13 mouse cellular contexts compared by ENCODE assay signal in the genomic region with DNA sequence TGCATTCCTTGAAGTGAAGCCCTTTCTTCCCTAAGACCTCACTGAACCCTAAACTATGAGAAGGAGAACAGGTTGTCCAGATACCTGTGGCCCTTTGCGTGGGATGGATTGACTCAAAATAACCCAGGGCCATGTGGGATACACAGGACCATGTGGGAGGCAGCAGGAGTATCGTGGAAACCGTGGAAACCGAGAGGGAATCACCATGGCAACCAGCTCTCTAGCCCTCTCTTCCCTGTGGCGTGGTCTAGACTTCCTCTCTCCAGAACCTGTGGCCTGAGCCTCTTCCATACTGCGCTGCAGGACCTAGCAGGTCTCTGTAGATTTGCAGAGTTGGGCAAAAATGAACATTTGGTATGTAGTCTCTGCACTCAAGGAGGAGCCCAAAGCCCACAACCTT. TPM values are rescaled to one million over a fixed set of nuclear protein-coding genes. Genes with fewer than 3 reads are reported as not detected.
DNase-seq lines count a peak whose midpoint lies in the region; ATAC-seq and TF ChIP-seq lines count a peak whose summit lies in the region.
"Had no signal": no experiment of that assay in that cellular context is flagged by ENCODE, and none has a peak within 500 bp of the region (broad histone marks: within the 10 kb centered on the region; RNA-seq: fewer than 3 reads in every experiment).

No protein-coding gene starts in this region.

- TF ChIP-seq CTCF in midbrain, postnatal 0 days (IDR thresholded peaks at IDR 0.05), result no peak

- H3K9me3 ChIP-seq in hindbrain, embryonic 10.5 days, result no peaks in the 10 kb centered on the region
- H3K9me3 ChIP-seq in hindbrain, embryonic 13.5 days, result no peaks in the 10 kb centered on the region
- no peaks in the 10 kb centered on the region for H3K9me3 ChIP-seq in midbrain, postnatal 0 days (ENCODE audit: low read length)
- no peaks in the 10 kb centered on the region for H3K9me3 ChIP-seq in forebrain, embryonic 15.5 days

- no peak overlapping the region for H3K4me2 ChIP-seq in hindbrain, embryonic 13.5 days
- no peak overlapping the region for H3K4me2 ChIP-seq in midbrain, postnatal 0 days (ENCODE audit: low read depth, low read length, poor library complexity, severe bottlenecking)
- H3K4me2 ChIP-seq in forebrain, embryonic 15.5 days (replicated peaks), result no peak overlapping the region

- no peak overlapping the region for H3K27ac ChIP-seq in hindbrain, embryonic 10.5 days
- no peak overlapping the region for H3K27ac ChIP-seq in hindbrain, embryonic 13.5 days
- no peak overlapping the region for H3K27ac ChIP-seq in midbrain, postnatal 0 days (ENCODE audit: low read depth, low read length)
- H3K27ac ChIP-seq in forebrain, embryonic 15.5 days (replicated peaks), result no peak overlapping the region
- H3K27ac ChIP-seq: heart, adult 2 months had no signal

- H3K9ac ChIP-seq in hindbrain, embryonic 13.5 days, result no peak overlapping the region
- H3K9ac ChIP-seq in midbrain, postnatal 0 days (replicated peaks; ENCODE audit: low read length, poor library complexity, severe bottlenecking), result no peak overlapping the region
- no peak overlapping the region for H3K9ac ChIP-seq in forebrain, embryonic 15.5 days (replicated peaks)

- WGBS in hindbrain, embryonic 10.5 days, result 72% methylated on average over 6 of the region's 6 CpGs
- 47% methylated on average over 6 of the region's 6 CpGs for WGBS in hindbrain, embryonic 13.5 days
- 33% methylated on average over 6 of the region's 6 CpGs for WGBS in midbrain, postnatal 0 days
- WGBS in forebrain, embryonic 15.5 days, result 41% methylated on average over 6 of the region's 6 CpGs

- H3K36me3 ChIP-seq in hindbrain, embryonic 10.5 days, result no peaks in the 10 kb centered on the region
- no peaks in the 10 kb centered on the region for H3K36me3 ChIP-seq in hindbrain, embryonic 13.5 days
- H3K36me3 ChIP-seq in midbrain, postnatal 0 days (ENCODE audit: insufficient read depth, low read length), result no peaks in the 10 kb centered on the region
- no peaks in the 10 kb centered on the region for H3K36me3 ChIP-seq in forebrain, embryonic 15.5 days

- peaks cover 15% of the 10 kb centered on the region for H3K4me1 ChIP-seq in hindbrain, embryonic 10.5 days (replicated peaks)
- H3K4me1 ChIP-seq in hindbrain, embryonic 13.5 days (replicated peaks), result 0 out of 2 replicates have a peak, but pooled peaks cover 14% of the 10 kb centered on the region
- H3K4me1 ChIP-seq in midbrain, postnatal 0 days (ENCODE audit: insufficient read depth, low read length), result 0 out of 2 replicates have a peak, but pooled peaks cover 4% of the 10 kb centered on the region
- no peaks in the 10 kb centered on the region for H3K4me1 ChIP-seq in forebrain, embryonic 15.5 days

- H3K27me3 ChIP-seq in hindbrain, embryonic 10.5 days (ENCODE audit: insufficient read depth, poor library complexity, severe bottlenecking), result no peaks in the 10 kb centered on the region
- no peaks in the 10 kb centered on the region for H3K27me3 ChIP-seq in hindbrain, embryonic 13.5 days
- no peaks in the 10 kb centered on the region for H3K27me3 ChIP-seq in midbrain, postnatal 0 days (ENCODE audit: insufficient read depth, low read length)
- H3K27me3 ChIP-seq in forebrain, embryonic 15.5 days, result no peaks in the 10 kb centered on the region

- ATAC-seq in hindbrain, embryonic 13.5 days (ENCODE audit: low FRiP score), result no peak
- ATAC-seq in midbrain, postnatal 0 days (ENCODE audit: low FRiP score), result peak; percentile 27; the same call in 1 of the 2 replicates
- ATAC-seq in forebrain, embryonic 15.5 days (replicated peaks), result no peak
- ATAC-seq: intestine, postnatal 0 days had no signal

- peak; percentile 23 for DNase-seq in hindbrain, embryonic 10.5 days (ENCODE audit: low spot score)
- peak; percentile 14 for DNase-seq in brain, embryonic 18.5 days (ENCODE audit: low read depth, low spot score)
- peak; percentile 75 for DNase-seq in layer of hippocampus, adult 9-11 months
- DNase-seq in midbrain, postnatal 0 days (ENCODE audit: low spot score), result peak; percentile 60
- no peak for DNase-seq in gastrocnemius, postnatal 14 days
- no peak for DNase-seq in ovary, postnatal 10 days (ENCODE audit: low spot score)
- DNase-seq: heart, adult 2 months; lung, postnatal 10 days; spleen, adult 18-20 months; thymus, postnatal 25 days had no signal

- intact Hi-C loops in gastrocnemius, postnatal 14 days (cut with DNase I; ENCODE audit: low total_unique reads), result loop anchor here (10.0 kb wide), 1 partner anchor 85 kb away; no protein-coding TSS in a partner anchor

- H3K4me3 ChIP-seq in hindbrain, embryonic 10.5 days, result no peak overlapping the region
- no peak overlapping the region for H3K4me3 ChIP-seq in hindbrain, embryonic 13.5 days
- no peak overlapping the region for H3K4me3 ChIP-seq in midbrain, postnatal 0 days (ENCODE audit: low read depth, low read length)
- H3K4me3 ChIP-seq in forebrain, embryonic 15.5 days, result no peak overlapping the region
- H3K4me3 ChIP-seq: heart, adult 2 months had no signal

RNA-seq across cellular contexts. Expression of a gene that starts 37.6 kb away (rescaled TPM):
- polyA plus RNA-seq in hindbrain, embryonic 10.5 days (2016; fragmentation: Nextera tagmentation; extraction: Ambion mirVana), result 19.6 and 23.9 TPM in 2 replicates
- polyA plus RNA-seq in hindbrain, embryonic 13.5 days (2015; fragmentation: Nextera tagmentation; extraction: Ambion mirVana), result 20.6 and 22.2 TPM in 2 replicates
- 19.0 and 21.9 TPM in 2 replicates for total RNA-seq in midbrain, postnatal 0 days (2014; rRNA removed)
- 15.9 and 16.5 TPM in 2 replicates for polyA plus RNA-seq in midbrain, postnatal 0 days (2015; fragmentation: Nextera tagmentation; extraction: Ambion mirVana)
- total RNA-seq in gastrocnemius, postnatal 14 days (2021), result 10 to 100 TPM; 46.1 to 52.9 TPM
- 14.4 and 16.9 TPM in 2 replicates for polyA plus RNA-seq in forebrain, embryonic 15.5 days (2015; fragmentation: Nextera tagmentation; extraction: Ambion mirVana)

Comparison
In these comparisons a context has a peak if more than half of its experiments do, and no peak if none do; other contexts are left out.
1. DNase-seq: peak in hindbrain, embryonic 10.5 days (single experiment), brain, embryonic 18.5 days (single experiment), layer of hippocampus, adult 9-11 months (single experiment) and midbrain, postnatal 0 days (single experiment); none in gastrocnemius, postnatal 14 days (single experiment) and ovary, postnatal 10 days (single experiment).